Mouse (Mus musculus): ENCODE data around the gene Oxgr1.

- TF ChIP-seq POLR2A (IDR thresholded peaks at IDR 0.05; ENCODE audit: insufficient read depth, low read depth, low read length): no peak
- TF ChIP-seq CTCF (IDR thresholded peaks at IDR 0.05): no peak
- TF ChIP-seq EP300 (IDR thresholded peaks at IDR 0.05; ENCODE audit: insufficient read depth, low read depth, low read length): no peak
Measured at GRCm38 (mm10) chr14:120042187-120042820, at the start of gene Oxgr1.
